Mouse (Mus musculus) G1E (cell line): ENCODE measurements around the gene Dusp28. TPM values are rescaled to one million over a fixed set of nuclear protein-coding genes. Genes with fewer than 3 reads are reported as not detected.

ENCODE experiments used
- ATAC-seq: 2 replicates; pipeline ENCODE4 v1.8.0; 2016; ENCODE audit warnings: mild to moderate bottlenecking; ENCODE audit not compliant: insufficient number of reproducible peaks, poor library complexity, low FRiP score, severe bottlenecking; ENCODE audit errors: extremely low read depth
- DNase-seq: peaks from one replicate; pipeline ENCODE4 v3.0.0; 2012; ENCODE audit warnings: low spot score
- H3K27me3 ChIP-seq: 2 replicates; pipeline ENCODE4 v1.6.1; 2012; ENCODE audit warnings: mild to moderate bottlenecking, low read length, inconsistent platforms; ENCODE audit not compliant: insufficient read depth
- H3K36me3 ChIP-seq: replicated peaks from 2 replicates; pipeline ENCODE3; 2012; ENCODE audit warnings: mild to moderate bottlenecking, inconsistent platforms
- H3K4me1 ChIP-seq: 2 replicates; pipeline ENCODE4 v1.6.1; 2012; ENCODE audit warnings: low read depth, low read length, inconsistent platforms, mixed read lengths; ENCODE audit not compliant: insufficient read depth
- H3K4me3 ChIP-seq: 2 replicates; pipeline ENCODE4 v1.5.1; 2012; ENCODE audit warnings: low read depth, mild to moderate bottlenecking, inconsistent platforms, low read length, moderate library complexity, mixed read lengths
- H3K9me3 ChIP-seq: replicated peaks from 2 replicates; pipeline ENCODE4 v1.6.1; 2012; ENCODE audit warnings: inconsistent platforms
- CTCF ChIP-seq: IDR thresholded peaks from 2 replicates; pipeline ENCODE4 v1.5.1; 2012; ENCODE audit warnings: low read depth, low read length, inconsistent platforms, mixed read lengths
- GATA1 ChIP-seq: IDR thresholded peaks from 2 replicates; pipeline ENCODE4 v1.6.1; 2012; ENCODE audit warnings: borderline replicate concordance, low read length, inconsistent platforms, mixed read lengths
- GATA2 ChIP-seq: IDR thresholded peaks from 2 replicates; pipeline ENCODE4 v1.6.1; 2012; ENCODE audit warnings: low read depth, low read length, inconsistent platforms, borderline replicate concordance
- POLR2AphosphoS5 ChIP-seq: IDR thresholded peaks from 2 replicates; pipeline ENCODE4 v1.6.1; 2012; ENCODE audit warnings: low read depth, low read length, inconsistent platforms; ENCODE audit not compliant: insufficient replicate concordance
- TAL1 ChIP-seq: conservative IDR thresholded peaks from 2 replicates; pipeline ENCODE4 v1.6.1; 2012; ENCODE audit warnings: low read depth, low read length, inconsistent platforms, mixed read lengths
- polyA plus RNA-seq: library from polyadenylated mRNA; stranded (reverse); fragments of >175 nt; gene quantifications from 2 replicates; pipeline ENCODE4 v1.2.3, GENCODE M21; 2012
- total RNA-seq, 2 experiments: library from RNA; stranded (forward) in 1 of 2; stranded (reverse) in 1 of 2; fragments of 200-1000 nt in 1 of 2; fragments of >200 nt in 1 of 2; fragmentation: Nextera tagmentation in 1 of 2; gene quantifications; 2 replicates each; pipeline ENCODE4 v1.2.3; 2014 to 2017

Gene Dusp28
- total and polyA plus RNA-seq, 3 experiments = 4.9 to 13.2 (median 8.0) TPM

GRCm38 (mm10) chr1:92905703-92906310 lies 974 bp upstream of the Dusp28 start:
- no peak for TF ChIP-seq CTCF
- peaks cover 52% of the 10 kb centered on the region for H3K4me1 ChIP-seq
- H3K36me3 ChIP-seq = peaks cover 15% of the 10 kb centered on the region
- ATAC-seq (no peak), DNase-seq (no peak)
- H3K9me3 ChIP-seq = no peaks in the 10 kb centered on the region
- H3K4me3 ChIP-seq = no peak overlapping the region
- H3K27me3 ChIP-seq = peaks cover 20% of the 10 kb centered on the region

- DNase-seq = no peak
- peaks cover 28% of the 10 kb centered on the region for H3K36me3 ChIP-seq
- peak; percentile 5; the same call in 1 of the 2 replicates for ATAC-seq
- H3K4me1 ChIP-seq = peaks cover 68% of the 10 kb centered on the region
- peaks cover 5% of the 10 kb centered on the region for H3K27me3 ChIP-seq
- peak overlapping the region; percentile 85 for H3K4me3 ChIP-seq
- no peaks in the 10 kb centered on the region for H3K9me3 ChIP-seq
- TF ChIP-seq TAL1 (no peak), GATA1 (no peak)
Observed at GRCm38 (mm10) chr1:92907632-92908360, 1.0 kb downstream of the Dusp28 start.

DNA sequence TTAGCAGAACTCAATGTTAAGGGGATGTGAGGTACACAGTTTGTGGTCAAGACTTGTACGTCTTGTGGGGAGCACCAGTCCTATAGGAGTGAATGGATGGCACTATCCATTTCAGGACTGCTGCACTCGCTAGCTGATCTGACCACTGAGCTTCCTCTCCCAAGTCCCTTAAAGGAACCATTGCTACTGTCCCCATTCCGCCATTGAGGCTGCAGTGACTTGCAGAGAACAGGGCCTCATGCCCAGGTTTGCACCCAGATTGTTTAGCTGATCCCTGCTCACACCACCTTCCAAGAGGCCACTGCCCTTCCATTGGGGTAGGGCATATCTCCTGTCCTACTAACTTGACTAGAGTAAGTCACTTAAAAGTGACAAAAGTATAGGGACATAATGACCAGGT lies 1.9 kb downstream of the Dusp28 start:
- DNase-seq (no peak), ATAC-seq (no peak)
- H3K4me3 ChIP-seq = no peak overlapping the region
- peaks cover 36% of the 10 kb centered on the region for H3K36me3 ChIP-seq
- H3K9me3 ChIP-seq = no peaks in the 10 kb centered on the region
- TF ChIP-seq GATA1 (no peak), TAL1 (no peak), CTCF (no peak), GATA2 (no peak), POLR2AphosphoS5 (no peak)
- H3K27me3 ChIP-seq = no peaks in the 10 kb centered on the region
- H3K4me1 ChIP-seq = peaks cover 67% of the 10 kb centered on the region

DNA sequence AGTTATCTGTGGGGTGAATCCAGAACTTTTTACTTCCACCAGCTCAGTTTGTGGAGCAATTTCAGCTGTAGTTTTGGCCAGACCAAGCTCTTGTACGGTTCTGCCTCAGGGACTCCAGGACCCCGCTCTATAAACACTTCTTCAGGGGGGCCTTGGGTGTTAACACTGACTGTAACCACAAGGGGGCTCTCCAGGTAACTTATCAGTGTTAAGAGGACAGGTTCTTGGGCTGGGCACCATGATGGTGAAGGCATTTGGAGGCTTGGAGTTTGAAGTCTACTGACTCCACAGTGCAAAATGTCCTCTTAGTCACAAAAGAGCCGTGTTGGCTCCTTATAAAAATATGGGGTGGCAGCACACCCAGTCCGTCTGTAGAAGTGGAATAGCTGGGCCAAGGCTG lies 2.3 kb downstream of the Dusp28 start:
- peaks cover 40% of the 10 kb centered on the region for H3K36me3 ChIP-seq
- no peaks in the 10 kb centered on the region for H3K27me3 ChIP-seq
- H3K4me3 ChIP-seq = no peak overlapping the region
- H3K4me1 ChIP-seq = peaks cover 67% of the 10 kb centered on the region
- no peaks in the 10 kb centered on the region for H3K9me3 ChIP-seq
- ATAC-seq = no peak
- no peak for TF ChIP-seq TAL1
- TF ChIP-seq GATA1 = no peak
- 0 out of 2 replicates have a peak, but pooled peaks have one; percentile 3 for TF ChIP-seq CTCF
- no peak for TF ChIP-seq GATA2
- DNase-seq = no peak

GRCm38 (mm10) chr1:92910239-92910885 lies 3.6 kb downstream of the Dusp28 start, which contains the start of gene Rnpepl1:
Gene Rnpepl1 (plus strand): TSS chr1:92910783.
- Histone ChIP-seq H3K27me3 (no peaks in the 10 kb centered on the region), H3K4me3 (peak within 1 kb of the TSS; percentile 80), H3K9me3 (no peaks in the 10 kb centered on the region), H3K36me3 (peaks cover 45% of the 10 kb centered on the region), H3K4me1 (peaks cover 67% of the 10 kb centered on the region)
- DNase-seq (peak; percentile 85), ATAC-seq (no peak)
- TF ChIP-seq TAL1 (no peak), CTCF (peak; percentile 37; the same call in 1 of the 2 replicates)

- H3K4me1 ChIP-seq = peaks cover 61% of the 10 kb centered on the region
- peaks cover 47% of the 10 kb centered on the region for H3K36me3 ChIP-seq
- TF ChIP-seq GATA2 (no peak), GATA1 (no peak)
- peak overlapping the region; percentile 80 for H3K4me3 ChIP-seq
- H3K27me3 ChIP-seq = no peaks in the 10 kb centered on the region
- H3K9me3 ChIP-seq = no peaks in the 10 kb centered on the region
- ATAC-seq (no peak), DNase-seq (peak; percentile 68)
Observed at GRCm38 (mm10) chr1:92910925-92911720, 4.3 kb downstream of the Dusp28 start.
